Mouse (Mus musculus) macrophage (primary cell): Measurements from ENCODE around the gene Lipm. TPM values are rescaled to one million over a fixed set of nuclear protein-coding genes. Genes with fewer than 3 reads are reported as not detected.

ENCODE experiments used
- H3K27ac ChIP-seq: fragments of 350-480 bp; formaldehyde crosslinking; 2 replicates; pipeline ENCODE4 v1.9.0; 2021
- H3K36me3 ChIP-seq: fragments of 350-480 bp; formaldehyde crosslinking; 2 replicates; pipeline ENCODE4 v1.9.0; 2021; ENCODE audit errors: inconsistent target
- H3K4me3 ChIP-seq: fragments of 350-480 bp; formaldehyde crosslinking; 2 replicates; pipeline ENCODE4 v1.9.0; 2021; ENCODE audit errors: inconsistent target
- H3K79me2 ChIP-seq: fragments of 350-480 bp; formaldehyde crosslinking; 2 replicates; pipeline ENCODE4 v1.9.0; 2021; ENCODE audit errors: inconsistent target
- WGBS: methylation state at CpG from one replicate; pipeline ENCODE4 v1.1.7; 2026; ENCODE audit warnings: inconsistent platforms; ENCODE audit not compliant: missing documents; 5-methylcytosine and 5-hydroxymethylcytosine counted together
- polyA plus RNA-seq: library from polyadenylated mRNA; stranded (reverse); fragments of 250-400 nt; gene quantifications from 3 replicates; pipeline ENCODE4 v1.2.4, GENCODE M21; 2018; ENCODE audit warnings: inconsistent platforms
- total RNA-seq, 78 experiments: library from RNA; depleted of rRNA; stranded (reverse); fragments of 250-400 nt; gene quantifications; 1 replicate in 9 of 78; 2 replicates in 24 of 78; 3 replicates in 43 of 78; 4 replicates in 2 of 78; pipeline ENCODE4 v1.2.4; 2018; ENCODE audit warnings: inconsistent platforms in 56 of 78

The Lipm gene
- total RNA-seq (2018; cell fraction: chromatin; rRNA removed), result not detected
- not detected for total RNA-seq (2018; cell fraction: cytosol; rRNA removed)
- under 1 TPM in 1 of 26 experiments, not detected in 25; 0.12 TPM for total RNA-seq (2018; cell fraction: nucleus; rRNA removed)
- not detected in 3 replicates for polyA plus RNA-seq

DNA sequence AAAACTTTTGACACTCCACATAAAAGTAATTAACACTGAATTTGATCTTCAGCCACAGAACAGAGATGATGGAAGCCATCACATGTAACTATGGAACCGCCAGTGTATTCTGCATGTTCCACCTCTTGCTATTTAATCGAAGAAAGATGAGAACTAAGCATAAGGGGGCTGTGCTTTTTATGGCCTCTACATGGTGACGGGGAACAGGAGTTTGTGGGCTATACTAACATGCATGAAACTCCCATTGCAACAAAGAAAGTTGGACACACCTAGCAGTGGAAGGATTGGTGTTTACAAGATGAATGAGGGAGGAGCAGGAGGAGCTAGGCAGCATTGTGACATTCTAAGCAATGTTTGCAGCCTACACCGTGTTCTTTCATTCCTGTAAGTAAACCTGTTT, at the start of gene Lipm:
Gene Lipm, plus strand, starts transcription at position 301 of the 400 bp plus-strand sequence.
- Histone ChIP-seq H3K79me2 (no peaks in the 10 kb centered on the region), H3K4me3 (no peak within 1 kb of the TSS), H3K27ac (no peak within 1 kb of the TSS), H3K36me3 (no peaks in the 10 kb centered on the region)
- 84% methylated on average over 4 of the region's 4 CpGs for WGBS

GRCm38 (mm10) chr19:34051502-34051901, 49.2 kb upstream of the Lipm start:
- no peaks in the 10 kb centered on the region for H3K79me2 ChIP-seq
- 97% methylated on average over 3 of the region's 3 CpGs for WGBS
- no peak overlapping the region for H3K27ac ChIP-seq
- no peak overlapping the region for H3K4me3 ChIP-seq
- no peaks in the 10 kb centered on the region for H3K36me3 ChIP-seq

DNA sequence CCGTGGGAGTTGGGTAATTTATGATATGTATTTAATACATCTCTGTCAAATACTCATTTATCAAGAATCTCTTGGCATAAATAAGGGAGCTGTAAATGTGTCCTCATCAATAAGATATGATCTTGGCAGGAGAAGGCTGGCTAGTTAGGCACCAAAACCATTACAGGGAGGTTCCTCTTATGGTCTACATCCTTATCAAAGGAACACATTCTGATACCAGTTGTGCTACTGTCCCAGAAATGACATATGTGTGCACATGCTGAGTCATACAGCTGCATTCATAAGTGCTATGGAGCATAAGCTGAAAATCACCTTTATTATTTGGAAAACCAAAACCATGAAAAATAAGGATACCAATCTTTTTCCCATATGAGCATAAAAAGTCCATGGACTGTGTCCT, 37.2 kb upstream of the Lipm start:
- 92% methylated on average over 1 of the region's 1 CpGs for WGBS
- no peaks in the 10 kb centered on the region for H3K36me3 ChIP-seq
- H3K27ac ChIP-seq, result no peak overlapping the region
- H3K4me3 ChIP-seq, result no peak overlapping the region
- H3K79me2 ChIP-seq, result no peaks in the 10 kb centered on the region

GRCm38 (mm10) chr19:34064059-34064458, 36.7 kb upstream of the Lipm start:
- Histone ChIP-seq H3K4me3 (no peak overlapping the region), H3K36me3 (no peaks in the 10 kb centered on the region), H3K79me2 (no peaks in the 10 kb centered on the region), H3K27ac (no peak overlapping the region)
- 85% methylated on average over 4 of the region's 4 CpGs for WGBS

- WGBS, result 60% methylated on average over 9 of the region's 9 CpGs
- Histone ChIP-seq H3K36me3 (no peaks in the 10 kb centered on the region), H3K27ac (no peak within 1 kb of the TSS), H3K4me3 (no peak within 1 kb of the TSS), H3K79me2 (no peaks in the 10 kb centered on the region)
These were observed 33.8 kb upstream of the Lipm start, which contains the start of gene Lipn for GRCm38 (mm10) chr19:34066779-34067472. TSS of gene Lipn (plus strand) at chr19:34067358.

GRCm38 (mm10) chr19:34074239-34074638, 26.5 kb upstream of the Lipm start:
- Histone ChIP-seq H3K36me3 (no peaks in the 10 kb centered on the region), H3K27ac (no peak overlapping the region), H3K4me3 (no peak overlapping the region), H3K79me2 (no peaks in the 10 kb centered on the region)

GRCm38 (mm10) chr19:34078130-34078529, 22.6 kb upstream of the Lipm start:
- no peaks in the 10 kb centered on the region for H3K36me3 ChIP-seq
- H3K4me3 ChIP-seq, result no peak overlapping the region
- WGBS, result 100% methylated on average over 2 of the region's 2 CpGs
- no peaks in the 10 kb centered on the region for H3K79me2 ChIP-seq
- no peak overlapping the region for H3K27ac ChIP-seq

DNA sequence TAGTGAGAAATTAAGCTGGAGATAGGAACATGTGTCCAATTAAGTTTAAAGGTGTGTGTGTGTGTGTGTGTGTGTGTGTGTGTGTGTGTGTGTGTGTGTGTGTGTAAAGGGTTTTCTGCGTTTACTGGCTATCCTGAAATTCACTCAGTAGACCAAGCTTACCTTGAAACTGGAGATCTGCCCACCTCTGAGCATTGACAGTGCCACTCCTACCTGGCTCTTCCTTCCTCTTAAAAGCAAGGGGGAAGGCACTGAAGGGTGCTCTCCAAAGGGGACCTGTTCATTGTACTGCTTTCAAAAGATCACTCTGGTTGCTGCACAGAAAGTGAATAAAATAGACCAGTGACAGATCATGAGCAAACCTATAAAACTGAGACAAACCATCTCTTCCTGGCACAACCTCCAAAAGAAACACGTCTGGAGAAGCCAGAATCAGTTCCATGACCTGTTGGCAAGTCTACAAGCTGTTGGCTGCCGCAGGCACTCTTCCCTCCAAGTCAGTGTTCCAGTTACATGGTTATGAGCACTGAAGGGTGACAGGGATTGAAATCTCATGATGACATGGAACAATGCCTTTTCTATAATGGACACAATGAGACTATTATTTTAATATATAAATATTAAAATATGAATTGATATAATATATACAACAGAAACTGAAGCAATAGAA, 11.6 kb upstream of the Lipm start:
- Histone ChIP-seq H3K27ac (no peak overlapping the region), H3K79me2 (no peaks in the 10 kb centered on the region), H3K4me3 (no peak overlapping the region), H3K36me3 (no peaks in the 10 kb centered on the region)
- 96% methylated on average over 3 of the region's 3 CpGs for WGBS

DNA sequence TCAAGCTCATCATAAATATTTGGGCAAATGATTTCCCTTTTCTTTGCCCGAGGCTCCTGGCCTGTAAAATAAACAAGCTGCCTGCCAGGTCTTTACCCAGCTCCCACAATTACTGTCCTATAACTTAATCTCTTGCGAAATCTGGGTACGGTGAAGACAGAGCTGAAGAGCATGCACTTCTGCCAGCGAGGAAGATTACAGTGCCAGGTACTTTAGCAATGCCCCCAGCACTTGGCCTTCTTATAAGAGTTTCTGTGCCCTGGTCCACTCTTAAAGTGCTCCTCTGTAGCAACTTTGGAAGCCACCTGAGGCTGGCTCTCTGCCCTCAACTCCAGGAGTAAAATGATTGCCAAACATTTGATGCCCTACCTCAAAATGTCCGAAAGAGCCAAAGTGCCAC, 5.4 kb upstream of the Lipm start:
- no peak overlapping the region for H3K4me3 ChIP-seq
- H3K79me2 ChIP-seq, result no peaks in the 10 kb centered on the region
- 73% methylated on average over 5 of the region's 5 CpGs for WGBS
- H3K27ac ChIP-seq, result no peak overlapping the region
- H3K36me3 ChIP-seq, result no peaks in the 10 kb centered on the region

DNA sequence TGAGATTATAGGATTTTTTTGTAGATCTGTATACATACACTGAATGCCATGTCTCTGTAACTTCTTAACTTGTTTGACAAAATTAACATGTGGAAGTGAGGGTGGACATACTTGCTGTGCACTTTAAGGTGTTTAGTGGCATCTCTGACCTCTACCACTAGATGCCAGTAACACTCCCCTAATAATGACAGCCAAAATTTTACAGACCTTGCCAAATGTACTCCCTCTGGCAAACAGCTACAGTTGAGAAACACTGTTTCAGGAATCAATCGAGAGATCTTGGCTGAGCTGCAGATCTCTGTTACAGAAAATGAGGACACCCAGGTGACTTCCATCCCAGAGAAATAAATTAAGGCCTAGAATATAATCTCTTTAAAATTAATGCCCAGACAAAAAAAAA, 4.5 kb upstream of the Lipm start:
- 31% methylated on average over 1 of the region's 1 CpGs for WGBS
- H3K4me3 ChIP-seq, result no peak overlapping the region
- H3K79me2 ChIP-seq, result no peaks in the 10 kb centered on the region
- H3K36me3 ChIP-seq, result no peaks in the 10 kb centered on the region
- no peak overlapping the region for H3K27ac ChIP-seq

- WGBS, result 93% methylated on average over 7 of the region's 7 CpGs
- Histone ChIP-seq H3K36me3 (no peaks in the 10 kb centered on the region), H3K4me3 (no peak overlapping the region), H3K27ac (no peak overlapping the region), H3K79me2 (no peaks in the 10 kb centered on the region)
These were observed 1.2 kb downstream of the Lipm start for GRCm38 (mm10) chr19:34101888-34102287.

DNA sequence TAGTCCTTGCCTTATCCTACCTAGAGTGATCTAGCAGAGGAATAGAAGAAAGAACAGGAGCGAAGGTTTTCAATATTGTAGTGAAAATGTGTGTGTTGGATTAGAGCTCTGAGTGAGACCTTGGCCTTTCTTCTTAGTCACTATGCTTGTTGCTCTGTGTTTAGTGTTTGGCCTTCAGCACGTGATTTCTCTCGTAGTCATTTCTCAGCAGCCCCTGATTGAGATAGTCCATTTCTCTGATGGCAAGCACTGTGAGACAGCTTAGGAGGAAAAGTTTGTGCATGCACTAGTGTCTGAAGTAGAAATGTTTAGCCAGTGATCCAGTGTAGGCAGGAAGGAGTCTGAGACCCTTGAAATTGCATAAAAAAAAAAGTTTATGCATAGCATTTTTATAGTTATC, 4.1 kb downstream of the Lipm start:
- H3K4me3 ChIP-seq, result no peak overlapping the region
- 89% methylated on average over 3 of the region's 3 CpGs for WGBS
- no peaks in the 10 kb centered on the region for H3K36me3 ChIP-seq
- no peaks in the 10 kb centered on the region for H3K79me2 ChIP-seq
- H3K27ac ChIP-seq, result no peak overlapping the region

DNA sequence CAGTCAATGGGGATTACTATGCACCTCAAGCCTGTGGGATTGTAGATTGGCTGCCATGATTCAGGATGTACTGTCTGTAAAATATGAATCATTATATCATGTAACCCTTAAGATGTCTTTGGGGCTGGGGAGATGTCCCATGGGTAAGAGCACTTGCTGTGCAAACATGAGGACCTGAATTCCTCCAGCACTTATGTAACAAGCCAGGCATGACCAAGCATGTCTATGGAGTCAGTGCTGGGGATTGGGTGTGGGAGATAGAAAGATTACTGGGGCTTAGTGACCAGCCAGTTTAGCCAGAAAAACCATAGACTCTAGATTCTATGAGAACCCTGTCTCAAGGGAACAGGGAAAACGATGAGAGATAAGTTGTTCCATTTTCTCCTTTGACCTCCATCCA, 18.4 kb downstream of the Lipm start:
- Histone ChIP-seq H3K79me2 (no peaks in the 10 kb centered on the region), H3K27ac (no peak overlapping the region), H3K4me3 (no peak overlapping the region), H3K36me3 (no peaks in the 10 kb centered on the region)
- WGBS, result 93% methylated on average over 1 of the region's 1 CpGs

DNA sequence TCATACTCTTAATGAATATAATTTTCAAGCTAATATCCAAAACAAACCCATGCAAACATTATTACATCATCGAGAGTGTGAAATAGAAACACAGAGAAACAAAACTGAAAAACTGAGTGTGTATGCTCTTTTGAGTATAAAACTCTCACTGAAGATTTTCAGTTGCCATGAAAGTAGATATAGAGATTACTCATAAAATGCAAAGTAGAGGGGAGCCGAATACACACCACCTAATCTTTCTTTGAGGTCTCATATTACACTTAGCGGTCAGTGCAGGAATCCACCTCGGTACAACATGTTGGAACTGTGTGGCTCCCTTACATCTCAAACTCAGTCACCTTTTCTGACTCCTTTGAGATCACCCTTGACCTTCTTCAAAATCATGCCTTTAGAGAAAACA, 18.9 kb downstream of the Lipm start:
- Histone ChIP-seq H3K79me2 (no peaks in the 10 kb centered on the region), H3K27ac (no peak overlapping the region), H3K4me3 (no peak overlapping the region), H3K36me3 (no peaks in the 10 kb centered on the region)
- WGBS, result 80% methylated on average over 4 of the region's 4 CpGs

DNA sequence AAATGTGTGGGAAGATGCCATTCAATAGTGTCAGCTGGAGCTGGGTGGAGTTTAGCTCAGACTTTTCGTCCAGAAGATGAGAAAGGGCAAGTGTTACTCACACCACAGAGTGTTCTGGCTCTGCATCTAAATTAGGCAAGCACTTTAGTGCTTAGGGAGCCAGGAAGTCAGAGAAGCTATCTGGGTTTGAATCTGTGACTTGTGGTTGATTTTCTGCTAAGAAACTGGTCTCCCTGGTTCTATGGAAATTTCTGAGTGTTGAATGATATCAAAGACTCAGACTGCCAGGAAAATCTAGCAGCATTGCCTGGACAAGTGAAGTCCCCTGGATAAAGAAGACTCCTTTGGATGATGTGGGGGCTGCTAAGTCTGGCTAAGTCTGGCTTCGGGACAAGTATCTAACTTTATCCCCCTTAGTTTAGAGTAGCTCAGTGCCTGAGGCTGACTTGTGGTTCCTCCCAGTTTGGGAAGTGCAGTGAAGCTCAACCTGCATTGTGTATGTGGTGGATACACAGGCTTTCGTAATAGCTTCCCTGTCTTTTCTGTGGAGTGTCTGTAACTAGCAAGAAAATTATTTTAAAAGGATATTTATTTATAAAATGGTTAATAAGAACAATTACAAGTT, 19.5 kb downstream of the Lipm start:
- Histone ChIP-seq H3K36me3 (no peaks in the 10 kb centered on the region), H3K27ac (no peak overlapping the region), H3K79me2 (no peaks in the 10 kb centered on the region), H3K4me3 (no peak overlapping the region)
- WGBS, result 29% methylated on average over 3 of the region's 3 CpGs
